Mouse (Mus musculus) thymus, postnatal 4 days (tissue): ENCODE data around the gene Dennd1a.

Experiments used
- DNase-seq: peaks from one replicate; pipeline ENCODE4 v3.0.0; 2021

Dennd1a gene

GRCm38 (mm10) chr2:38023741-38024130 is 263.5 kb downstream of the Dennd1a start:
- DNase-seq, result no peak

- DNase-seq, result no peak
Measured at GRCm38 (mm10) chr2:38023054-38023740, 264.0 kb downstream of the Dennd1a start.

- no peak for DNase-seq
Measured at GRCm38 (mm10) chr2:38021166-38021565, 266.0 kb downstream of the Dennd1a start.

GRCm38 (mm10) chr2:38014702-38015101 is 272.5 kb downstream of the Dennd1a start:
- no peak for DNase-seq

- no peak for DNase-seq
Measured at GRCm38 (mm10) chr2:38013839-38014365, 273.3 kb downstream of the Dennd1a start.

- no peak for DNase-seq
Measured at GRCm38 (mm10) chr2:38007238-38007637, 280.0 kb downstream of the Dennd1a start.

GRCm38 (mm10) chr2:38003183-38003680 is 284.0 kb downstream of the Dennd1a start:
- DNase-seq, result no peak

- DNase-seq, result no peak
Measured at GRCm38 (mm10) chr2:38001004-38001403, 286.2 kb downstream of the Dennd1a start.

- no peak for DNase-seq
Measured at GRCm38 (mm10) chr2:37997966-37998365, 289.2 kb downstream of the Dennd1a start.

- no peak for DNase-seq
Measured at GRCm38 (mm10) chr2:37989091-37989490, 298.1 kb downstream of the Dennd1a start.

GRCm38 (mm10) chr2:37988301-37988700 is 298.9 kb downstream of the Dennd1a start:
- DNase-seq, result no peak

GRCm38 (mm10) chr2:37985690-37986222 is 301.4 kb downstream of the Dennd1a start:
- DNase-seq, result no peak

GRCm38 (mm10) chr2:37982714-37983113 is 304.5 kb downstream of the Dennd1a start:
- no peak for DNase-seq

- DNase-seq, result peak; percentile 58
Measured at GRCm38 (mm10) chr2:37981562-37982403, 305.4 kb downstream of the Dennd1a start.

GRCm38 (mm10) chr2:37974201-37974600 is 313.0 kb downstream of the Dennd1a start:
- DNase-seq, result no peak

GRCm38 (mm10) chr2:37972621-37973020 is 314.6 kb downstream of the Dennd1a start:
- no peak for DNase-seq

- no peak for DNase-seq
Measured at GRCm38 (mm10) chr2:37971726-37972125, 315.5 kb downstream of the Dennd1a start.

GRCm38 (mm10) chr2:37969713-37970485 is 317.3 kb downstream of the Dennd1a start:
- no peak for DNase-seq

GRCm38 (mm10) chr2:37964534-37964933 is 322.7 kb downstream of the Dennd1a start:
- no peak for DNase-seq

- DNase-seq, result no peak
Measured at GRCm38 (mm10) chr2:37963362-37963761, 323.8 kb downstream of the Dennd1a start.

- peak; percentile 54 for DNase-seq
Measured at GRCm38 (mm10) chr2:37948424-37948823, 338.8 kb downstream of the Dennd1a start.

GRCm38 (mm10) chr2:37945598-37946336 is 341.4 kb downstream of the Dennd1a start:
- DNase-seq, result no peak
